Mouse (Mus musculus): ENCODE results near the gene Otulin.

The Otulin gene

GRCm38 (mm10) chr15:27548110-27548509 lies 82.4 kb downstream of the Otulin start:
- DNase-seq, result no peak

- no peak for DNase-seq
Measured at GRCm38 (mm10) chr15:27545203-27545602, 85.3 kb downstream of the Otulin start.

- no peak for DNase-seq
Measured at GRCm38 (mm10) chr15:27539745-27540144, 90.7 kb downstream of the Otulin start.

- no peak for DNase-seq
Measured at GRCm38 (mm10) chr15:27537519-27538223, 92.8 kb downstream of the Otulin start.

- no peak for DNase-seq
Measured at GRCm38 (mm10) chr15:27536771-27537170, 93.7 kb downstream of the Otulin start.

GRCm38 (mm10) chr15:27536186-27536585 lies 94.3 kb downstream of the Otulin start:
- no peak for DNase-seq

- DNase-seq, result no peak
Measured at GRCm38 (mm10) chr15:27535681-27536080, 94.8 kb downstream of the Otulin start.

- DNase-seq, result no peak
Measured at GRCm38 (mm10) chr15:27533036-27533435, 97.5 kb downstream of the Otulin start.

GRCm38 (mm10) chr15:27530023-27530422 lies 100.5 kb downstream of the Otulin start:
- no peak for DNase-seq

- no peak for DNase-seq
Measured at GRCm38 (mm10) chr15:27528896-27529295, 101.6 kb downstream of the Otulin start.

- DNase-seq, result no peak
Measured at GRCm38 (mm10) chr15:27525233-27526005, 105.1 kb downstream of the Otulin start.

- DNase-seq, result no peak
Measured at GRCm38 (mm10) chr15:27519857-27520256, 110.6 kb downstream of the Otulin start.

GRCm38 (mm10) chr15:27518026-27518425 lies 112.5 kb downstream of the Otulin start:
- DNase-seq, result no peak

GRCm38 (mm10) chr15:27516927-27517326 lies 113.6 kb downstream of the Otulin start:
- DNase-seq, result no peak

GRCm38 (mm10) chr15:27508982-27509381 lies 121.5 kb downstream of the Otulin start:
- DNase-seq, result no peak

GRCm38 (mm10) chr15:27508169-27508568 lies 122.3 kb downstream of the Otulin start:
- no peak for DNase-seq

- DNase-seq, result no peak
Measured at GRCm38 (mm10) chr15:27506893-27507596, 123.4 kb downstream of the Otulin start.

GRCm38 (mm10) chr15:27506127-27506886 lies 124.2 kb downstream of the Otulin start:
- DNase-seq, result no peak

- DNase-seq, result no peak
Measured at GRCm38 (mm10) chr15:27503801-27504730, 126.4 kb downstream of the Otulin start.

GRCm38 (mm10) chr15:27503221-27503620 lies 127.3 kb downstream of the Otulin start:
- DNase-seq, result no peak

GRCm38 (mm10) chr15:27502338-27502737 lies 128.2 kb downstream of the Otulin start:
- DNase-seq, result no peak

- DNase-seq, result no peak
Measured at GRCm38 (mm10) chr15:27500390-27500789, 130.1 kb downstream of the Otulin start.

All from retina, postnatal 1 day (tissue).